Mouse (Mus musculus): ENCODE results near the gene Nmnat2.

DNA sequence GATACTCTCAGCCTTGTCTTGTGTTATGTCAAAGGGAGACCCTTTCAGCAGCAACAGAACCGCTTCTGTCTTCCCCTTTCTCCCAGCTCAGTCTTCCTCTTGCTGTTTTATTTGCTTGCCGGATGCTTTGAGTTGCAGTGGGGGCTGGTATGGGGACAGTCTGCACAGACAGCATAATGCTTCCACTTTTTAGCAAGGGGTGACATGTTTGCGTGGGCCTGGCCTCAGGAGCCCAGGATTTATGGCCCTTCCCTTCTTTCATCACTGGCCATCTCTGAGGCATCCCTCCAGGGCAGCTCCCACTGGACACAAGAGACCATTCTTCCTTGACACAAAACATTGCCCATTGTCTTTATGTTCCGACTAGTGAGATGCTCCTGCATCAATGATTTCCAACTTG lies 18.2 kb downstream of the Nmnat2 start:
- no peak for TF ChIP-seq CTCF (IDR thresholded peaks at IDR 0.05; ENCODE audit: low read depth, low read length)
- TF ChIP-seq POLR2A (IDR thresholded peaks at IDR 0.05; ENCODE audit: extremely low read depth, insufficient read depth, low read length) = no peak

Data from liver, adult 2 months (tissue).